Mouse (Mus musculus): ENCODE measurements at regions not wholly inside any gene's neighbourhood (a gene's known extent, or its start where the extent isn't known, plus 50 kb on each side); places are given as distances from the start of the nearest gene placed in this dataset.

DNA sequence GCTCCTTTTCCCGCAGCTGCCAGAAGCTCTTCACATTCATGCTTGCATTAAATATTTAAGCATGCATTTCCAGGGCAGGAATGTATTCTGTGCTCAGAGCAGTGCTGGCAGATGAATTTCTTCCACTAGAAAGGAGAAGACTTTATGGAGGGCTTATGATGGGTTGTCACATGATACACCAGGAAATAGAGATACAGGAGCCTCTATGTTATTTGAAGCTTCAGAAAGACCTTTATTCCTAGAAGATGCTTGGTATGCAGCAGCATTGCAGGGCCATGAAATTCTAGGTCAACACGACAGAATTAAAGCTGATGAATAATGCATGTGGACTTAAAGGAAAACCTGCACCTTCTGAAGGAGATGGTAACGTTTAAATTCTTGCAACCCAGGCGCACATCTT, 212.1 kb downstream of the Adgrg6 start:
- CTCF ChIA-PET: no interaction called here

DNA sequence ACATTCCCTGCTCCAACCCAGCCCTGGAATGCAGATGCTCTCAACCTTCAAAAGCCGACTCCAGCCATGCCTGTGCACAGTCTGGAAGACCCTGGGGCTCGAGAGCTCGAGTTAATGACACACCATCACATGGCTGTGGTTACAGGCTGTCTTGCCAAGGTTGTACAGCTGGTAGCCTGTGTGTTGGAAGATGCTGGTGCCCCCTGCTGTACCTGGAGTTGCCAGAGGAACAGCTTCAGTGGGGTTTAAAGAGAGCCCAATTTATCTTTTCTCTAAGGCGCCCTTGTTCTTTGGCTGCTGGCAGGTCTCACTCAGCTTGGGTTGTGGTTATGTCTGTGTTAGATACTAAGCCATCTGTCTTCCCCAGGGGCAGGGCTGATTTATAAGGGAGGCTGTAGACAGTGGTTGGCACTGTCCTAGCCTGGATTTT, 212.8 kb downstream of the Adgrg6 start:
- CTCF ChIA-PET: no interaction called here

DNA sequence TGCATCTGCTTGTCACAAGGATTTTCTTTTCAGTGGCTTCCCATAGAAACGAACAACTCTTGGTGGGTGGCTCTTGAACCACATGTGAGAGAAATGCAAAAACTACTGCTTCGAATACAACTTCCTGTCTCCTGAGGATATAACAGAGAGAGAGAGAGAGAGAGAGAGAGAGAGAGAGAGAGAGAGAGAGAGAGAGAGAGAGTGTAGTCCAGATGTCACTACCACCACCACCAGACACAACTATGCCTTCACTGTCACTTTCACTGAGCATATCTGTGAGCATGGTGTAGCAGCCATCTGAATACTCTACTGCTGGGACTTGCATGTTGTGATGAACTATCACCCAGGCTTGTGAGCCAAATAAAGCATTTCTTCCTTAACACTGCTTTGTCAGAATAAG, 216.6 kb downstream of the Adgrg6 start:
- CTCF ChIA-PET: no interaction called here

DNA sequence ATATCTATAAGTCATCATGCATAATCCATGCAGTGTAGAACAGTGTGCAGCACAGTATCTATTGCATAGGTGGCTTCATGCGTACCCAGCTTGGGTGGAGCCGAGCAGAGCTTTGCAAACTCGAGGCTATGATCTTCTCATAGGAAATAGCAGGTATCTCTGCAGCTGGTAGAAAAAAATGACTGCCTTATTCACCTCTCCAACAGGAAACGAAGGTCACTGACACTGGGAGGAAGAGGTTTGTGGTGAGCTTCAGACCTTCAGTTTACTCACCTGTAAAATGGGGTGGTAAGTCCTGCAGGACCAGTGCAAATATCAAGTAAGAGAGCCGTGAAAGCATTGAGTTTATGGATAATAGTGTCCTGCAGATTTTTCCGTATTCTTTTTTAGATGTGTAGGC, 219.2 kb downstream of the Adgrg6 start:
- CTCF ChIA-PET: no interaction called here

DNA sequence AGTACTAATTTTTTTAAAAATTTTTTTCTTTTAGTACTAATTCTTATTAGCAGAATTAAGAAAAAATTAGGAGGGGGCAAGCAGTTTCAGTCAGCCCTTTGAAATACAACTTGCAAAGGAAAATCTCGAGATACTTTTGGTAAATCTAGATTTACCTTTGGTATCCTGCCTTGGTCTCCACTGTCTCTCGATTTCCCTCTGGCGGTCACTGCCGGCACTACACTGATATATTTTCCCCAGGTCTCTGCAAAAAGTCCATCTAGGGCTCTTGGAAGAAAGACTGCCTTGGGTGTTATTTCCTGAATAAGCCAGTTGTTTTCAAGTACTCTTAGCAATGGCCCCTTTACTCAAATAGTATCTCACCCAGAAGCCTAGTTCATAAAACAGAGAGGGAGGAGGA, 224.0 kb downstream of the Adgrg6 start:
- CTCF ChIA-PET: no interaction called here

DNA sequence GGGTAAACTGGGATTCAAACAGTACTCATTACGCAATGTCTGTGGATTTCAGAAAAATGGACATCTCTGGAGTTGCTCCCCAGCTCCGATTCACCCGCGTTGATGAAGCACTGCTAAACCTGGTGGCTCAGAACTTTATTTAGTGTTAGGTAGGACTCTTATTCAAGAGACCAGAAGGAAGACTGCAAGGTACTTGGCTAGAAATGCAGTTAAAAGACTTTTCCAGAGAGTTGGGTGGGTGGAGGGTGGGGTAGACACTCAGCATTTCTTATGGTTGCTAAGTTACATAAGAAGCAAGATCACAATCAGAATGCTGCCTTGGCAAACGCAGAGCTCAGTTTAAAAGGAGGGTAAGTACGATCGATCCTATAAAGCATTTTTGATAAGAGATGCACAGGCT, 230.2 kb downstream of the Adgrg6 start:
- CTCF ChIA-PET: no interaction called here

DNA sequence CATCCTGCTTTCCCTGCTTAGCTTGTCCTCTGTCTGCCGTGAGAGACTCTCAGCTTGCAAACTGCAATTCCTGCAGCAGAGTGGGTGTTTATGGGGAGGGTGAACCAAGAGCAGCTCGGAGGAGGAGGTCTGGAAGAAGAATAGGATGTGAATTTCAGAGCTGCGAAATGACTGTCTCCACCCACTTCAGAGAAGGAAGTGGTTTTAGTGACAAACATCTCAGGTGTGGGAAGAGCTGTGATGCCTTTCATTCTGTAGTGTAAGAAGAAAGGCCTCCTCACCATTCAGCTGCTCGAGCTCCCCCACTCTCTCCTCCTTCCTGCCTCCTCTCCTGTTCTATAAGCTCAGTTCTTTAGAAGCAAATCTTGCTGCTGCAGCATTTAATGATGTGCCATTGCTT, 230.9 kb downstream of the Adgrg6 start:
- CTCF ChIA-PET: interaction anchor here (0.5 kb wide), 1 partner anchor 48 kb away, joined by 4 read pairs; no protein-coding TSS in a partner anchor

DNA sequence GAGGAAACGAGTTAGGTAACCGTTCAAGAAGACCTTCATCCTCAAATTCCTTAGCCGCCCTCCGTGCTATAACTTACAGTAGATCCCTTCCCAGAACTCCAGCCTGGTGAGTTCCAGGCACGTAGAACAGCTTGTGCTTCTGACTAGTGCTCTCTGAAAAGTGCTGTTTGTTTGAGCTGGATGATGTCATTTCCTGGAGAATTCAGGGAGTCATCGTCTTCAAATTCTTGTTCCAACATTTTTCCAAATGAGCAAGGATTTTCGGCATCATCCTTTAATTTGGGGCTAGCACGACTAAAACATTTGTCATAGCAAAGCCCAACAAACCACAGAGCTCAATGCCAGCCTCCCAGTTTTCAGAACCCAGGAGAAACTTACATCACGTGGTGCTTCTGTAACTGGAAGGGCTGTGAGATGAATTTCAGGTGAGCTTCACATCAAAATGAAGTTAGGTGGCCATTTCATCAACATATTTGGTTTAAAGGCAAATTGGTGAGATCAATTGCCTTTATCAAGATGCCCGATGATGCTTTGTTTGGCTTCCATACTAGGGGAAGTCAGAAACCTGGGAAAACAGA, 231.4 kb downstream of the Adgrg6 start:
- CTCF ChIA-PET: interaction anchor here (0.5 kb wide), 1 partner anchor 48 kb away, joined by 4 read pairs; no protein-coding TSS in a partner anchor

DNA sequence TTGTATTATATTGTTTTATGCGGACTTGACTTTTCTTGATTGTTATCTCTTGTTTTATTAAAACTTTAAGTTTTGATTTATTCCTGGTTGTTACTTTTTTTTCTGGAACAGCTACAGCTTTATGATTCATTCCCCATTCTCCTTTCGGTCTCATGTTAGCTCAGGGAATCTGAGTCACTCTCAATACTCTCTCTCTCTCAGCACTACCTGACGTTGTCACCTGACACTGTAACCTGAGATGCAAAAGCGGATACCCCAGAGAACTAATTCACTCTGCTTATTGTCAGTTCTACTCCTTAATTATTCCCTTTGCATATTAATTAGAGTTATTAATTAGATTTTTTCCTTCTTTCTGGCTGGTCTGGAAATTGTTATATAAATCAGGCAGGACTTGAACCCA, 232.5 kb downstream of the Adgrg6 start:
- CTCF ChIA-PET: no interaction called here

DNA sequence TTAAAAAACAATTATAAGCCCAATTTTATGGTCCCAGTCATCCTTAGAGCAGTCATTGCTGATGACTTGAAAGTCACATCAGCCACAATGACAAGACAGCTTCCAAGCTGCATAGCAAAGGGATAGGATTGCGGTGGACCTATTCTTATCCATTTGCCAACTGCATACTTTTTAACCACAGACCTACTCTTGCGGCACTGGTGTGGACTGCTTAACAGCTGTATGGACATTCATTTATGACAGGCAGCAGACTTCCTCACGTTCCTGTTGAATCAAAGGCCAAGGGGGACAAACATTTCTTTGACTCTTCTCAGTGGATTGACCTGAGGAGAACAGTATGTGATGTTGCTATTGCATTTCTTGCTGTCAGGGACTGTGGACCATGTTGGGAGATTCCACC, 233.5 kb downstream of the Adgrg6 start:
- CTCF ChIA-PET: no interaction called here

DNA sequence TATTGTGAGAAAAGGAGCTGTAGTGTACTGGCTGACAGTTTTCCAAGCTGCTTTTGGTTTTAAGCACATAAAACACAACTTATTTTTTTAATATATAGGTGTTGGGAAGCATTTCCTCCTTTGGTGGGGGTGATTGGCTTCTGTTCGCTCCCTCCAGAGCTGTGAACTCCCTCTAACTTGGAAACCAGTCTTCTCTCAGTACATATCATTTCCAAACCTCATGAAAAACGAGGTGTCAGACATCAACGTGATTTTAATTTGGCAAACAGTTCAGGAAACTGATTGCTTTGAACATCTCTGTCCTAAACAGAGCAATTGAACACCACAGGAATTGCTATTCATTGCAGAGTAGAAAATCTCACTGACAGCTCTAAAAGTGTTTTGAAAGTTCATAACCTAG, 238.6 kb downstream of the Adgrg6 start:
- CTCF ChIA-PET: no interaction called here

DNA sequence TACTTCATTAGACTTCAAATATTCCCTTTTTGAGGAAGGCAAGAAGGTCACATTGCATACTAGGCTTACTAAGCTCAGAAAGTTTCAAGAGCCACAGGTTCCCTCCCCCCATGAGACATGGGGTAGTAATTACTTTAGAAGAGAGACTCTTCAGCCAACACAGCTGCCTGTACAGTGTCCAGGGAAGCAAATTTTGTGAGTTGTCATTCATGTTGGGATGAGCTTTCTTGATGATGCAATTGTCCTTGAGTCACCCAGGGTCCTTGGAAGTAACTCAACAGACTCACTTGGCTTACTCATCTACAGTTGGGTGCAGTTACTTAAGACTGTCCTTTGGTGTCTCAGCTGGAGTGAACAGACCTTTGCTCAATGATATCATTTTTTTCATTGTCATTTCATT, 242.0 kb downstream of the Adgrg6 start:
- CTCF ChIA-PET: no interaction called here

DNA sequence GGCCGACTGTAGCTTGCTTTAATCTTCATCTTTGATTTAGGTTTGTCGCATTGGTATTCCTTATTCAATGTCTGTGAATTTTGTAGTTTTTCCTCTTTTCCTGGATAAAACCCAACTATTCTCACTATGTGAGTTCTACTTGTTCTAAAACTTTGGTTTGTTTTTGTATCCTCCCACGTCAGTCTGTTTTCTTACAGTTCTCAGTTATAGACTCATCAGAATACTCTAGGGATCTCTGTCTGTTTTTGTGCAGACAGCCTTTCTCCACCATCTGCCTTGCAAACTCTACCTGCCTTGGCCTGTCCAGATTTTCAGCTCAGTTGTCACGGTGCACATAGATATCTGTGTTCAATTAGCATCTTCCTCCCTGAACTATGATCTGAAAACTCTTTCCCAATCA, 249.3 kb downstream of the Adgrg6 start:
- CTCF ChIA-PET: no interaction called here

DNA sequence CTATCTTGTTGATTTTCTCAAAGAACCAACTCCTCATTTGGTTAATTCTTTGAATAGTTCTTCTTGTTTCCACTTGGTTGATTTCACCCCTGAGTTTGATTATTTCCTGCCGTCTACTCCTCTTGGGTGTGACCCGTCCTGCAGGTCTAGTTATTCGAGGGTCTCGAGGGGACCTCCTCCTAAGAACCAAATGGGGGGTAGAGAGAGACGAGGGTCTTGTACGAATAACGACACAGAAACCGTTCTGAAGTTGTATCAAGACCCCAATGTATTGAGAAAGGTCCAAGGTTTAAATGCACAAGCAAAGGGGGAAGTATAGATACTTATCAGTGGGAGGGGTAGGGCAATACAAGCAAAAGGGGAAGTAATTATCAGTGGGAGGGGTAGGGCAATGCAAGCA, 252.8 kb downstream of the Adgrg6 start:
- CTCF ChIA-PET: interaction anchor here (0.7 kb wide), 1 partner anchor 11 kb away, joined by 3 read pairs; no protein-coding TSS in a partner anchor

DNA sequence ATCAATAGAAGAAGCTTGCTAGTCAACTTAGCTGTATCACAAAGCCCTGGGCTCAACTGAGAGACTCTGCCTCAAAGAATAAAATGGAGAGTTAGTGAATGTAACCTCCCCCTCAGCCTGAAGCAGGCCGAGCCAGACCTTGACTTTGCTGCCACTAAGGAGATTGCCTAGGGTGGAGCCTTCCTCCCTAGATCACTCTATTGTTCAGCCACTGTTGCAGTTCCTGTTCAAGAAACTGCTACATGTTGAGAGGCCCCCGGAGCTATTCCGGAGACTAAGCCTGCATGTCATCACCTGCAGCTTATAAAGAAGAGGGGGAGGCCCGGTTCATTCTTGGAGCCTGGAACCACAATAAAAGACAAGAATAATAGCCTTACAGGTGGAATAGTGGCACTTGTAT, 257.9 kb downstream of the Adgrg6 start:
- CTCF ChIA-PET: no interaction called here

DNA sequence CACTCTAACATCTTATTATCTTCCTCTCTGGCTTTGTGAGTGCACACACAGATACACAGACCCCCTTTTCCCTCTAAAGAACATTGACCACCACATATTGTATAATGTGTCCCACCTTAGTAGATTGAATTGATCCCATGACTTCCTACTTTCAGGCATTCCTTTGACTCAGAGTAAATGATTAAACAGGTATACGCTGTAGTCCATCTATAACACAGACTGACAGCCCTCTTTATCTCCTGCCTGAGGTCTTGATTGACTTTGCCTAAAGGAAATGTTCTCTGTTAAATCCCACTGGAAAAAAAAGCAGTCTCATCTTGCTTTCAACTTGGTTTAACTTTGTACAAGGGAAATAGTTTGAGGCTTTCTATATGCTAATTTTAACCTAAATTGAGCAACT, 268.8 kb downstream of the Adgrg6 start:
- CTCF ChIA-PET: no interaction called here

DNA sequence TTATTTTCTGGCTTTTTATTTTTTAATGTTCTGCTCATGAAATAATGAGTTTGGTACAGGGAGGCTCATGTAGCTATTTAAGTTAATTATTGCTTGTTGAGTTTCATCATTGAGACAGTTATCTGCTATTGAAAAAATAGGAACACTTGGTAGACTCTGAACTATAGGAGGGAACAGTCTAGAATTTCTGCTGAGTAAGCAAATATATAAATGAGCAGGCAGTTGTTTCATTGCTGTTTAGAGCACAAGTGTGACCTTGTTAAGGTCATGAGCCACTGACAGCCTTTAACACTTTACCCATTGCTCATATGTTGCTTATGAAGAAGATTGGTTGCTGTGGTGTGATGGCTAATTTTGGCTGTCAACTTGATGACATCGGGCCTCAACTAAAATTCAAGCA, 270.0 kb downstream of the Adgrg6 start:
- CTCF ChIA-PET: interaction anchor here (0.6 kb wide), 1 partner anchor 98 kb away, joined by 3 read pairs; no protein-coding TSS in a partner anchor

DNA sequence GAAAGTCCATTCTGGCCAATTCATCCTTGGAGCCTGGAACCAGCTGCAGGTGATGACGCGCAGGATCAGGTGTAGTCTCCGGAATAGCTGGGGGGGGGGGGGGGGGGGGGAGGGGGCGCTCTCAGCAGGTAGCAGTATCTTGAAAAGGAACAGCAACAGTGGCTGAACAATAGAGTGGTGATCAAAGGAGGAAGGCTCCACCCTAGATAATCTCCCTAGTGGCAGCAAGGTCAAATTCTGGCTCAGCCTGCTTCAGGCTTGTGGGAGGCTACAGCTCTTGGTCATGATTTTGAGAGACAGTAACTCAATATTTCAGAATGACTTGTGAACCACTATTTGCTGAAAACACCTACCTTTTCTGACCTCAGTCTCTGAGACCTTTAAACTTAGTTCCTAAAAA, 275.5 kb downstream of the Adgrg6 start:
- CTCF ChIA-PET: no interaction called here

DNA sequence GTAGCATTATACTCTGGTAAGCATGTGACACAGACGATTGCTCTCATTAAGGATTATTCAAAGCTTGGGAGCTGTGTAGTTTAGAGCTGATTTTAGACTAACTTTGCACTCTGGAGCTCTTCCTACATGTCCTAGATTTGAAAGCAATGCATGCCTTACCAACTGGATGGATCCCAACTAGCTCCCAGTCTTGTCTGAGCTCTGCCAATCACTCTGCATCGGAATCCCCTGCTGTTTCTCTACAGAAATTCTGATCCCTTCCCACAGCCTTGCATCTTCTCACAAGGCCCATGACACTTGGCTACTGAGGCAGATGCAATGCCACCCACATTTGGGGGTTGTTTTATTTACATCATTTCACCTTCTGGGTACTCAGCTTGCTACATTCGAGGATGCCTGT, 277.8 kb downstream of the Adgrg6 start:
- CTCF ChIA-PET: no interaction called here

DNA sequence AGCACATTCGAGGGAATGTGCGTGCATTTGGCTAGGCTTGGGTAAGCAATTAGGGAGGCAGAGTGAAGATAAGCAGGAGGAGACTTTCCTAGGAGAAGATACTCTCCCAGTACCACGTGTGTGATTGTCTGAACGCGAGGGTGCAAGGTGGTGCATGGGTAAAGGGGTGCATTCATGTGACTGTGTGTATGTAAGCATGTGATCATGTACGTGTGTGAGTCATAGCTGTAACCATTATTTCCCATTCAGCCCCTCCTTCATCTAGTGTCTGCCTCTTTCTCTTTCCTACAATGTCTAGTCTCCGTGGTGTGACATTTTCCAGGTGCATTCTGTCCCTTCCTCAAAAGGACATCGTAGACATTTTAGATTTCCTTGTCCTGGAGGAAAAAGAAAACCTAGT, 273.8 kb downstream of the Hivep2 start:
- CTCF ChIA-PET: no interaction called here

DNA sequence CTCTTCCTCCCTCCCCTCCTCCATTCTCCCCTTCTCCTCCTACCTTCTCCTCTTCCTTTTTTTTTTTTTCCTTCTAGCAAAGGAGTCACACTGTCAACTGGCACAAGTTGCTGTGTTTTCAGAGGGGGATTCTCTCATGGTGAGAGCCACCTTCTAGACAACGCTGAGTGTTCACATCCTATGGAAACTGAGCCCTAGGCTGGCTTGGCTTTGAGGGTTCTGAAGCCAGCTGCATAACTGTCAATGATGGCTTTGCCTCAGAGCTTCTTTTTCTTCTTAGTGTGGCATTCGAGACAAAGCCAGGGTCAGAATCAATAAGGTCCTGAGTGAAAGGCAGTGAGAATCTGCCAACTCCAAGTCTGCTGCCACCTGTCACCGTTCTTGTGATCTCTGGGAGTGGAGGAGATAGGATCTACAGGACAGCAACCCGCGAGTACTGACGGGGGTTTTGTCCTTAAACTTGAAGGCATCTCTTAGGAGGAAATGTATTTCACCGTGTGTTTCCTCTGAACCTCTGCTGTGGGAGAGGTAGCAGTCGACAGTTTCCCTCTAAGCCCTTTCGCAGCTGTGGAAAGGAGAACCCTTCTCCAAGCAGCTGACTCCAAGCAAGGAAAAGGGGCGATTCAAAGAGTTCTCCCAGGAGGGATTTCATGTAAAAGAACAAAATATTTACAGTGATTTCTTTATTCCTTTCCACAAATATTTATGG, 269.2 kb downstream of the Hivep2 start:
- CTCF ChIA-PET: interaction anchor here (0.6 kb wide), 1 partner anchor 28 kb away, joined by 5 read pairs; no protein-coding TSS in a partner anchor

DNA sequence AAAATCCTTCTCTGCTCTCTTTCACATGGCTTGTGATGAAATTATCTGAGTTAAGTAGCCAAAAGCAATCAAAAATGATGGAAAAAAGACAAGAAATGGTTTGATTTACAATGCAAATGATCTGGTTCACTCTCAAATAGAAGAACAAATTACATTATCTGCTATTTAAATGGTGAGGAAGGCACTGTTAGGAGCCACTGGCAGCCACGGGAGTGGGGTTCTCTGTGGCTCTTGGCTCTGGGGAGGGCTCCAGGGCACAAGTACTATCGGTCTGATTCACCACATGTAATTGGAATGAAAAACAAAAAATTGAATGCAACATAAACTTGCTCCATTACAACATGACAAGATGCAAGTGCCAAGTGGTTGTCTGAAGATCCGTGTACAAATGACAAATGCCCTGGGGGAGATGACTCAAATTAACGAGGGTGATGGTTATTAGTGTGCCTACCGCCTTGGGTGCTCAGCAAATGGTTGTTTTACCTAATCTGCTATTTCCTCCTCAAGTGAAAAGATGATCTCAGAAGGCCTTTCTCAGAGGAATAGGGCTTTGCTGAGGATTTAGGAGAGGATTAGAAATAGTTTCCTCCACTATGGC, 268.2 kb downstream of the Hivep2 start:
- CTCF ChIA-PET: no interaction called here

DNA sequence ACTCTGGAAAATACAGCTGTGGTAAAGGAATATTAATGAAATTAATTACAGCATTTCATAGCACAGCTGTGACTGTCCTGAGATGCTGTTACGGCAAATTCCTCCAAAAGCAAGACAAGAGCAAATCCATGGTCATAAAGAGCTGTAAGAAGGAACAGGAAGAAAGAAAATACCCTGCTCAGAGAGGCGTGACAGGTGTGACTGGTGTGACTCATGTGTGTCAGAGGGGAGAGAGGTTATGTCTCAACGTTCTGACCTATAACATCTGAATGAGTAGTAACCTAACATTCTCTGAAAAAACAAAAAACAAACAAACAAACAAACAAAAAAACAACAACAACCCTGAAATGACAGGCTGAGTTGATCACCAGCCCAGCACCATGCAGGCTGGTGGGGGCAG, 267.5 kb downstream of the Hivep2 start:
- CTCF ChIA-PET: no interaction called here

DNA sequence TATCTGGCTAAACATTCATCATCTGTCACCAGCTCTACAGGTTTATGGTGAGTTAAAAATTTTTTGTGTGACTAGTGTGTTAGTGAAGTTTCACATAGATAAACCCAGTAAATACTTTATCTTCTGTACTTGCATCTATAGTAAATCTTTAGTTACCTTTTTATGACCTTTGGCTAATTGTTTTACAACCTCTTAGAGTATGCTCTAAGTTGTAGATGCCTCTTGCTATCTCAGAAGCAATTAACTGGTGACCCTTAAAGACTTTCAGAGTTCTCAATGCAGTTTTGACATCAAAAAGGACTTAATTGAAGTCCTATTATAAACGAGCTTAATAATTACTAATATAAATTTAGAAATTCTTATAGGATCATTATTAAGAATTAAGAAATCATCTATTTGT, 265.6 kb downstream of the Hivep2 start:
- CTCF ChIA-PET: no interaction called here

Measured in spleen, embryonic (tissue).